Mouse (Mus musculus): ENCODE results near the gene Fuom. TPM values are rescaled to one million over a fixed set of nuclear protein-coding genes. Genes with fewer than 3 reads are reported as not detected.
A peak's percentile ranks its signal among the peaks of the same experiment; 100 is the strongest.

Gene Fuom
- total RNA-seq, 2 experiments from 2014 or later = 22.6 to 30.0 TPM

DNA sequence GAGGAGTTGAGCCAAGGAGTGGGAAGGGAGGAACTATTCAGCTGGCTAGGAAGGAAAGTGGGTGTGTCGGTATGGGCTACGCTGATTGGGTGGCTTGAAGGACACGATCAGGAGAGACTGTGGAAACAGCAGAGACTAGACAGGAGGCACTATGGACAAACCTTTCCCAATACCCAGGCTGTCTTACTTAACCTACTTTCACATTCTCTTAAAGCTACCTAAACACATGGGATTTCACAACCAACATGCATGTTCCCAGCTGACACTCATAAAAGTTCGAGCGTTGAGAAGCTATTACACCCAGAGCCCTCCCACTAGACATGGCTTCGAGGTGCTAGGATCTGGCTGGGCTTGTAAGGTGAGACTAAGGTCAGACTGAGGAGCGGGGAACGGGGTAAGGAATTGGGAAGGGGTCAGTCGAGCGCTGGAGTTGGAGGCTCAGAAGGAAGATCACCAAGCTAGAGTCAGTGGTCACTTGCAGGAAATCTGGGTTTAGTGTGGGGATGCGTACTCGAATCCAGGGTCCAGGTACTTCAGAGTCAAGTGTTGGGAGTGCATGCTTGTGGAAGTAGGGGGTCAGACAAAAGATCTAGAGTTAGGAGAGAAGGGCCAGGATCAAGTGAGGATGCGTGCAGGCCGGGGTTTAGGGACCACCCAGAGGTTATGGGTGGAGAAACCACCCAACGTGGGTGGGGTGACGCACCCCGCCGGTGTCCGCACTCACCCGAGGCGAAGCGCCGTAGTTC, 13.5 kb upstream of the Fuom start, which contains the start of gene Paox:
TSS of gene Paox (plus strand) at position 217 of the 746 bp plus-strand sequence.
- intact Hi-C loops (cut with DNase I) = loop anchor here (5.0 kb wide), 1 partner anchor 33 kb away; the partner anchor contains the start of gene Caly
- peak; percentile 39 to 47 for DNase-seq (ENCODE audit: extremely low spot score in 1 of 2, low spot score in 2 of 2)

DNA sequence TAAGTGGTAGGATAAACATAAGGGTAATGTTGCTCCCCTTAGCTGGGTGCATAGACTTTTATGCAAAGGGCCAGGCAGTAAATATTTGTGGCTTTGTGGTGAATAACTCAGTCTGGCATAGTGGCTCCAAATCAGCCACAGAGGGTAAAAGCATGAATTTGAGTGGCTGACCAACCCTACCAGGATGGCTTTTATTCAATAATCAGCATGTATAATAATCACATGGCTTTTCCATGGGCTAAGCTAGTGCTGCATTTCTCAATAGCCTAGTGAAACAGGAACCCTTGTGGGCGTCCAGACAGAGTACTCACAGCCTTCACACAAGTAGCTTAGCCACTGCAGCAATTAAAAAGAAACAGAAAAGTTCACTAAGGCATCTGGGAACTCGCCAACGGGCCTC, 9.7 kb upstream of the Fuom start:
- DNase-seq (ENCODE audit: extremely low spot score in 1 of 2, low spot score in 2 of 2) = no peak
- intact Hi-C loops (cut with DNase I) = no loop called here

GRCm38 (mm10) chr7:140104009-140104408, 1.8 kb upstream of the Fuom start:
- no peak for DNase-seq (ENCODE audit: extremely low spot score in 1 of 2, low spot score in 2 of 2)
- intact Hi-C loops (cut with DNase I) = no loop called here

DNA sequence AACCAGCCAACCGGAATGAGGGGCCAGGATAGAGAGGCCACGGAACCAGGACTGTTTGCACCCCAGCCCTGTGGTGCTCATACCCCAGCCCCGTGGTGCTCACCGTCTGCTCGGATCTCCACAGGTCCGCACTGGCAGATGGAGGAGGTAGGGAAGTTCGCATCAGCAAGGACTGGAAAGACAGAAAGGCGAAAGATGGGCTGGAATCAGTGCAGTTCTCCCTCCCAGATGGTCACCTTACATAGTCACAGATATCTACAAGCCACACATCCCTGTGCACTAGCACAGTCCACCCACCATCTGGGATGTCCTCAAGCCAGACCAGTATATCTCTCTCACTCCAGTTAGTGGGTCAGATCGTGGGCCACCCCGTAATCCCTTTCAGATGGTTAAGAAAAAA, 743 bp downstream of the Fuom start:
- intact Hi-C loops (cut with DNase I) = no loop called here

GRCm38 (mm10) chr7:140098466-140098865, 3.8 kb downstream of the Fuom start:
- intact Hi-C loops (cut with DNase I) = no loop called here
- no peak for DNase-seq (ENCODE audit: extremely low spot score in 1 of 2, low spot score in 2 of 2)

More for the DNA sequence above, 743 bp downstream of the Fuom start:
- DNase-seq (ENCODE audit: extremely low spot score in 1 of 2, low spot score in 2 of 2) = no peak

GRCm38 (mm10) chr7:140096055-140096454, 6.2 kb downstream of the Fuom start:
- intact Hi-C loops (cut with DNase I) = no loop called here
- DNase-seq (ENCODE audit: extremely low spot score in 1 of 2, low spot score in 2 of 2) = no peak

- intact Hi-C loops (cut with DNase I) = no loop called here
- no peak for DNase-seq (ENCODE audit: extremely low spot score in 1 of 2, low spot score in 2 of 2)
Observed at GRCm38 (mm10) chr7:140095556-140095955, 6.7 kb downstream of the Fuom start.

GRCm38 (mm10) chr7:140094954-140095353, 7.3 kb downstream of the Fuom start:
- DNase-seq (ENCODE audit: extremely low spot score in 1 of 2, low spot score in 2 of 2) = no peak
- intact Hi-C loops (cut with DNase I) = no loop called here

DNA sequence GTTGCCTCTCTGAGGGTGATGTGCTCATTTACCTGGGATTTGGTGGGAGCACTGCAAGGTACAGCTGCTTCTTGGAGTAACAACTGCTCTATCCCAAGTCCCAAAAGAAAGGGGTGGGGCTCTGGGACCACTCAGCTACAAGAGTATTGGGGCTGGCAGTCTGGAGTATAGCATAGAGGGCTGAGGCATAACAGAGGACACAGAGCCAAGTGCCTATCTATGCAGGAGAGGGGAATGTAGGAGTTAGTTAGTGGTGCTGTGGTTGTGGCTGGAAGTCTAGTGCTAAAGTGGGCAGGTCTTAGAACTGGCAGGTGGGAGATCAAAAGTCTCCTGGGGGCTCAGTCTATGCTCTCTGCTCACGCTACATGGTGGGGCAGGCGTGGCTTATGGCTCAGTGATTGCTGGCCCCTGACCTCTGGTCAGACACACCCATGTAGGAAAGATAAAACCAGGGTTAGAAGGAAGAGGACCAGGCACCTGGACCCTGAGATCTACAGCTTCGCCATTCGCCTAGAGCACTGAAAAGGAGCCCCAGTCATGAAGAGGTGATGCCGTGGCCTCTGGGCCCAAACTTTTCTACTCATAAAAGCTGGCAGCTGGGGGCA, 9.2 kb downstream of the Fuom start, which contains the start of gene Prap1:
TSS of gene Prap1 (plus strand) at position 472 of the 605 bp plus-strand sequence.
- intact Hi-C loops (cut with DNase I) = no loop called here

DNA sequence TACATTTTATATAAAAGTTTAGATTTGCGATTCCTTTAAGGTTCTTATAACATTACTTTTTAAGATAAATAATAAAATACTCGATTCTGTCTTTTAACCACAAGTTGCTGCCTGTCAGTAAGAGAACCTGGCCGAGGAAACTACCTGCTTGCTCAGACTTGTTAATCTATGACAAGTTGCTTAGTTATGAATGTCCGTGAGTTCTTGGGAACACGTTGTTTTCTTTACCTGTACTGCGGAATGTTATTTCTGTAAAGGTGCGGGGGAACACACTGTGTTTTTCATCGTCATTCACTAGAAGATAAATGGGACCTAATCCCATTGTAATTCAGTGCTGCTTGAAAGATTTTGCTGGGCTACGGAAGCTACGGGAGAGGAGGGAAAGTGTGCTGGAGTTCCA, 11.6 kb downstream of the Fuom start:
- intact Hi-C loops (cut with DNase I) = no loop called here
- no peak for DNase-seq (ENCODE audit: extremely low spot score in 1 of 2, low spot score in 2 of 2)

More for the DNA sequence above, 9.2 kb downstream of the Fuom start, which contains the start of gene Prap1:
- DNase-seq (ENCODE audit: extremely low spot score in 1 of 2, low spot score in 2 of 2) = no peak

DNA sequence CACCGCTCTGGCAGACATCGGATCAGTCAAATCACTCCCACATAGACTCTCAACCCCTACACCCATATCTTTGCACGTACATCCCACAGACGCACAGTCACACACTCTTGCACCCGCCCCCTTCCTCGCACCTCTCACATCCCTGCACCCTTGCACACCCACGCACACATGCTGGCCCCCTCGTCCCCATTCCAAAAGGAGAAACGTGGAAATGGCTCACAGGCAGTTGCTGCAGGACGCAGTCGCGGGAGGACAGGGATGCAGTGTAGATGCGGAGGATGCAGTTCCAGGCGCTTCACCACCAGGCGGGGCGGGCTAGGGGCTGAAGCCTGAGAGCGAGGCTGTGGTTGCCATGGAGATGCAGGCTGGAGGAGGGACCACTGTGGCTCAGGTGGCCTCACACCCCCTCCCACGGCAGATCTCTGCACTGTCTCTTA, 20.0 kb downstream of the Fuom start, which contains the start of gene Caly:
TSS of gene Caly (minus strand) at position 307 of the 437 bp plus-strand sequence.
- intact Hi-C loops (cut with DNase I) = loop anchor here (5.0 to 10.0 kb wide), 2 partner anchors 35 to 803 kb away; partner anchors contain the start of genes Echs1, Paox, Psmd13 and Sirt3
- peak; percentile 91 to 92 for DNase-seq (ENCODE audit: extremely low spot score in 1 of 2, low spot score in 2 of 2)

- intact Hi-C loops (cut with DNase I) = loop anchor here (2.0 to 10.0 kb wide), 3 partner anchors 36 to 803 kb away; partner anchors contain the start of genes Echs1, Paox, Psmd13 and Sirt3
Observed at GRCm38 (mm10) chr7:140081408-140082241, 20.6 kb downstream of the Fuom start.

GRCm38 (mm10) chr7:140080503-140081156, 21.6 kb downstream of the Fuom start:
- DNase-seq (ENCODE audit: extremely low spot score in 1 of 2, low spot score in 2 of 2) = peak; percentile 91 to 94
- intact Hi-C loops (cut with DNase I) = loop anchor here (2.0 to 10.0 kb wide), 3 partner anchors 37 to 804 kb away; partner anchors contain the start of genes Echs1, Paox, Psmd13 and Sirt3

More at GRCm38 (mm10) chr7:140081408-140082241, 20.6 kb downstream of the Fuom start:
- peak; percentile 25 to 57 for DNase-seq (ENCODE audit: extremely low spot score in 1 of 2, low spot score in 2 of 2)

DNA sequence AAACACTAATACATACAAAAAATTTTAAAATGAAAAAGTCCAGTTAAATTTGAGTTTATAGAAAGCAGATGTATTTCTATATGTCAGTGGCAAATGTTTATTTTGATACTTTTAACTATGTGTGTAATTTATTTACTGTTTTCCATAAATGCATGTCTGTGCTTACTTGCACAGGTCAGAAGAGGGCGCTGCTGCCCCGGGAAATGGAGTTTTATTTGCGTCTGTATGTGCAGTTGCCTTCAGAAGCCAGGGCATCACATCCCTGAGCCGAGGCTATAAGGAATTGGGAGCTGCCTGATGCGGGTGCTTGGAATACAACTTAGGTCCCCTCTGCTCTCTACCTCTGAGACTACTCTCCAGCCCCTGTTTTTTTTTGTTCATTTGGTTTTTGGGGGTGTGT, 23.5 kb downstream of the Fuom start:
- intact Hi-C loops (cut with DNase I) = no loop called here
- DNase-seq (ENCODE audit: extremely low spot score in 1 of 2, low spot score in 2 of 2) = peak; percentile 34 to 73

DNA sequence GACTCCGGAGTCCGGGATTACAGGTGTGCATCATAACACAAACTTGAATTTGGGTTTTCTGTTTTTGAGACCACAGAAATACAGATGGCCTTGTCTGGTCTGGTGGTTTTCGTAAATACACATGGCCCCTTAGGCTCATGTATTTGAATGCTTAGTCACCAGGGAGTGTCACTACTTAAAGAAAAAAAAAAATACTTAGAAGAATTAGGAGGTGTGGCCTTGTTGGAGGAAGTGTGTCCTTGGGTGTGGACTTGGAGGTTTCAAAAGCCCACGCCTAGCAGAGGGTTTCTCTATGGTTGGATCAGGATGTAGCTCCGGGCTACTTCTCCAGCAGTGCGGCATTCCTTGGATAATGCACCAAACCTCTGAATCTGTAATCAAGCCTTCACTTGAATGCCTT, 24.5 kb downstream of the Fuom start:
- DNase-seq (ENCODE audit: extremely low spot score in 1 of 2, low spot score in 2 of 2) = no peak
- intact Hi-C loops (cut with DNase I) = no loop called here

DNA sequence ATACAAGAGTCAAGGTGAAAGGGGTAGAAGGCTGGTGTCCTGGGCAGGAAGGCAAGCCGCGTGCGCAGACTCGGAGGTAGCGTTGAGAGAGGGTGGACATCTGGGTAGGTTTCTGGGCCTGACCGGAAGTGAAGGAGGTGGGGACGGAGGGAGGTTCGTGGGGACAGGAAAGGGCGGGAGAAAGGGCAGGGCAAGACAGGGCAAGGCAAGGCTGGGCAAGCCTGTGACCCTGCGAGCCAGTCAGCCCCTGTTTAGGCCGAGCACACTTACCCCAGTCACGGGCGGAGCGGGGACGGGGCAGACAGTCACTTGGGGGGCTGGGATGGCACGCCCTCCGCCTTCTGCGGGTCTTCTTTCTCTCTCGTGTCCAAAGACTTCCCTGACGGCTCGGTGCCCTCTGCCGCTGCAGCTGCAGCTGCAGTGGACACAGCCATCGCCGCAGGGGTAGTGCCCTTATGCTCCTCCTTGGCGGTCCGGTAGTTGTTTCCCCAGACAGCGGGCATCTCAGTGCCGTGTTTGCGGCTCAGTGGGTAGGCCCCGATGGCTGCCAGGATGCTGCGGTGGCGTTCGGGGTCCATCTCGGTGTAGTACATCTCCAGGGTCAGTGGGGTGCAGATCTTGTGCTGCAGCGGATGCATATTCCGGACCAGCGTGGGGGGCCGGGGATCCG, 32.1 kb downstream of the Fuom start:
- DNase-seq (ENCODE audit: extremely low spot score in 1 of 2, low spot score in 2 of 2) = no peak
- intact Hi-C loops (cut with DNase I) = no loop called here

DNA sequence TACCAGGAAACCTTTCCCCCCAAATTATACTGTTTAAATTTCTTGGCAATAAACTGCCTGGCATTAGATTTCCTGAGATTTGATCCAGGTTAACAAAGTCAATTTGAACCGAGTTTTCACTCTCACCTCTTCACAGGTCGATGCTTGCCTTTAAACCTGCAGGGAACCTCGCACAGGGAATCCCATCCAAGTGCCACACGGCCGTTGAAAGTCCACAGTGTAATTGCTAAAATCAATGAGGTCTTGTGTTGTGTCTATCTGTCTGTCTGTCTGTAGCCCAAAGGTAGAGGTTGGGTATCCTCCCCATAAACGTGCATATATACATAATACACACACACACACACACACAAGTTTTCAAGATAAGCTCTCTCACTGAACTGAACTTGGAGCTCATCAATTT, 34.8 kb downstream of the Fuom start:
- DNase-seq (ENCODE audit: extremely low spot score in 1 of 2, low spot score in 2 of 2) = no peak
- intact Hi-C loops (cut with DNase I) = no loop called here

GRCm38 (mm10) chr7:140063092-140063491, 39.1 kb downstream of the Fuom start:
- DNase-seq (ENCODE audit: extremely low spot score in 1 of 2, low spot score in 2 of 2) = peak; percentile 70 to 78
- intact Hi-C loops (cut with DNase I) = loop anchor here (2.0 kb wide), 1 partner anchor 94 kb away; no protein-coding TSS in a partner anchor

All from left cerebral cortex, postnatal 10 days (tissue).